Mouse (Mus musculus) midbrain, embryonic 16.5 days (tissue): ENCODE data around the gene Sh3gl3. TPM values are rescaled to one million over a fixed set of nuclear protein-coding genes. Genes with fewer than 3 reads are reported as not detected.
A peak's percentile ranks its signal among the peaks of the same experiment; 100 is the strongest.

ENCODE experiments used
- ATAC-seq: fragments of 200-750 bp; cut with Nextera tagmentation; 2 replicates; pipeline ENCODE4 v1.8.0; 2017; ENCODE audit warnings: moderate TSS enrichment
- H3K27ac ChIP-seq: fragments of 300-500 bp; sonication (generic); 2 replicates; pipeline ENCODE4 v1.5.1; 2014; ENCODE audit warnings: mild to moderate bottlenecking, low read length, mixed read lengths
- H3K27me3 ChIP-seq: fragments of 300-500 bp; sonication (generic); 2 replicates; pipeline ENCODE4 v1.6.1; 2014; ENCODE audit warnings: low read depth, low read length, mixed read lengths; ENCODE audit not compliant: control insufficient read depth, insufficient read depth
- H3K36me3 ChIP-seq: fragments of 300-500 bp; sonication (generic); 2 replicates; pipeline ENCODE4 v1.6.1; 2014; ENCODE audit warnings: mild to moderate bottlenecking, low read length, moderate library complexity, mixed read lengths; ENCODE audit not compliant: control insufficient read depth, insufficient read depth
- H3K4me1 ChIP-seq: fragments of 300-500 bp; sonication (generic); 2 replicates; pipeline ENCODE4 v1.6.1; 2014; ENCODE audit warnings: mild to moderate bottlenecking, low read length, mixed read lengths; ENCODE audit not compliant: control insufficient read depth, insufficient read depth
- H3K4me2 ChIP-seq: fragments of 300-500 bp; sonication (generic); 2 replicates; pipeline ENCODE4 v1.6.1; 2014; ENCODE audit warnings: mild to moderate bottlenecking, low read length, mixed read lengths
- H3K4me3 ChIP-seq: fragments of 300-500 bp; sonication (generic); 2 replicates; pipeline ENCODE4 v1.5.1; 2014; ENCODE audit warnings: low read depth, mild to moderate bottlenecking, low read length, moderate library complexity, mixed read lengths
- H3K9ac ChIP-seq: fragments of 300-500 bp; sonication (generic); 2 replicates; pipeline ENCODE4 v1.6.1; 2014; ENCODE audit warnings: low read depth, low read length, mixed read lengths
- H3K9me3 ChIP-seq: fragments of 300-500 bp; sonication (generic); replicated peaks from 2 replicates; pipeline ENCODE4 v1.6.1; 2014; ENCODE audit warnings: mild to moderate bottlenecking, low read length, mixed read lengths; ENCODE audit not compliant: control insufficient read depth, poor library complexity, severe bottlenecking
- WGBS: fragments of 180-500 bp; shearing (Covaris S2); extraction: QIAGEN DNeasy Blood & Tissue Kit; methylation state at CpG from one replicate; pipeline ENCODE4 v1.1.7; 2014; 5-methylcytosine and 5-hydroxymethylcytosine counted together
- polyA plus RNA-seq: library from polyadenylated mRNA; unstranded; fragments of >200 nt; fragmentation: Nextera tagmentation; extraction: Ambion mirVana; gene quantifications from 2 replicates; pipeline ENCODE4 v1.2.1, GENCODE M21; 2015

The Sh3gl3 gene
- polyA plus RNA-seq = 85.0 and 91.4 TPM in 2 replicates

GRCm38 (mm10) chr7:82173540-82173939 lies at the start of gene Sh3gl3:
Gene Sh3gl3, plus strand, starts transcription at chr7:82173840.
- ATAC-seq = no peak
- peak within 1 kb of the TSS; percentile 86 for H3K27ac ChIP-seq
- peak within 1 kb of the TSS; percentile 71 for H3K4me3 ChIP-seq
- peak within 1 kb of the TSS; percentile 87 for H3K9ac ChIP-seq
- 84% methylated on average over 3 of the region's 3 CpGs for WGBS
- H3K4me2 ChIP-seq = peak within 1 kb of the TSS; percentile 50
- peaks cover 11% of the 10 kb centered on the region for H3K4me1 ChIP-seq
- no peaks in the 10 kb centered on the region for H3K9me3 ChIP-seq
- H3K36me3 ChIP-seq = no peaks in the 10 kb centered on the region
- H3K27me3 ChIP-seq = no peaks in the 10 kb centered on the region

- H3K36me3 ChIP-seq = no peaks in the 10 kb centered on the region
- H3K4me3 ChIP-seq = no peak overlapping the region
- H3K4me2 ChIP-seq = no peak overlapping the region
- H3K27ac ChIP-seq = no peak overlapping the region
- 0 out of 2 replicates have a peak, but pooled peaks cover 2% of the 10 kb centered on the region for H3K9me3 ChIP-seq
- no peaks in the 10 kb centered on the region for H3K4me1 ChIP-seq
- H3K27me3 ChIP-seq = no peaks in the 10 kb centered on the region
- ATAC-seq = no peak
- no peak overlapping the region for H3K9ac ChIP-seq
- WGBS = 69% methylated on average over 1 of the region's 1 CpGs
Measured at GRCm38 (mm10) chr7:82138196-82138595, 35.4 kb upstream of the Sh3gl3 start.

GRCm38 (mm10) chr7:82147151-82147550 lies 26.5 kb upstream of the Sh3gl3 start:
- Histone ChIP-seq H3K36me3 (no peaks in the 10 kb centered on the region), H3K9ac (no peak overlapping the region), H3K4me1 (no peaks in the 10 kb centered on the region), H3K4me3 (no peak overlapping the region), H3K27ac (no peak overlapping the region), H3K4me2 (no peak overlapping the region), H3K9me3 (no peaks in the 10 kb centered on the region), H3K27me3 (no peaks in the 10 kb centered on the region)
- ATAC-seq = no peak
- 95% methylated on average over 5 of the region's 5 CpGs for WGBS

- ATAC-seq = no peak
- Histone ChIP-seq H3K9ac (no peak overlapping the region), H3K9me3 (peaks cover 2% of the 10 kb centered on the region; the same call in 1 of the 2 replicates), H3K4me1 (no peaks in the 10 kb centered on the region), H3K4me3 (no peak overlapping the region), H3K27ac (no peak overlapping the region), H3K36me3 (no peaks in the 10 kb centered on the region), H3K4me2 (no peak overlapping the region), H3K27me3 (no peaks in the 10 kb centered on the region)
- 92% methylated on average over 14 of the region's 14 CpGs for WGBS
Measured at GRCm38 (mm10) chr7:82164681-82165080, 9.0 kb upstream of the Sh3gl3 start.

GRCm38 (mm10) chr7:82174571-82175326 lies 1.1 kb downstream of the Sh3gl3 start:
- ATAC-seq = peak; percentile 99
- Histone ChIP-seq H3K4me3 (peak overlapping the region; percentile 71), H3K4me2 (peak overlapping the region; percentile 50), H3K36me3 (no peaks in the 10 kb centered on the region), H3K27me3 (no peaks in the 10 kb centered on the region), H3K4me1 (peaks cover 11% of the 10 kb centered on the region), H3K9me3 (no peaks in the 10 kb centered on the region), H3K9ac (peak overlapping the region; percentile 87), H3K27ac (peak overlapping the region; percentile 86)
- WGBS = under 1% methylated on average over 62 of the region's 72 CpGs

GRCm38 (mm10) chr7:82175327-82175721 lies 1.7 kb downstream of the Sh3gl3 start:
- peak; percentile 28 for ATAC-seq
- Histone ChIP-seq H3K36me3 (no peaks in the 10 kb centered on the region), H3K4me2 (peak overlapping the region; percentile 50), H3K27me3 (no peaks in the 10 kb centered on the region), H3K4me1 (peaks cover 11% of the 10 kb centered on the region), H3K9ac (peak overlapping the region; percentile 87), H3K4me3 (peak overlapping the region; percentile 71), H3K9me3 (no peaks in the 10 kb centered on the region), H3K27ac (peak overlapping the region; percentile 86)
- under 1% methylated on average over 16 of the region's 16 CpGs for WGBS

GRCm38 (mm10) chr7:82176192-82176591 lies 2.6 kb downstream of the Sh3gl3 start:
- no peak overlapping the region; the same call in 1 of the 2 replicates for H3K9ac ChIP-seq
- WGBS = 56% methylated on average over 3 of the region's 3 CpGs
- no peak for ATAC-seq

GRCm38 (mm10) chr7:82177336-82177735 lies 3.7 kb downstream of the Sh3gl3 start:
- no peak for ATAC-seq

More at GRCm38 (mm10) chr7:82176192-82176591, 2.6 kb downstream of the Sh3gl3 start:
- peaks cover 11% of the 10 kb centered on the region for H3K4me1 ChIP-seq
- H3K27me3 ChIP-seq = no peaks in the 10 kb centered on the region
- no peaks in the 10 kb centered on the region for H3K9me3 ChIP-seq
- no peaks in the 10 kb centered on the region for H3K36me3 ChIP-seq
- peak overlapping the region; percentile 50 for H3K4me2 ChIP-seq
- peak overlapping the region; percentile 71 for H3K4me3 ChIP-seq
- H3K27ac ChIP-seq = no peak overlapping the region

GRCm38 (mm10) chr7:82180919-82181318 lies 7.3 kb downstream of the Sh3gl3 start:
- Histone ChIP-seq H3K36me3 (no peaks in the 10 kb centered on the region), H3K27me3 (no peaks in the 10 kb centered on the region), H3K27ac (no peak overlapping the region), H3K4me3 (no peak overlapping the region), H3K4me1 (peaks cover 8% of the 10 kb centered on the region), H3K9me3 (peaks cover 3% of the 10 kb centered on the region; the same call in 1 of the 2 replicates), H3K4me2 (no peak overlapping the region), H3K9ac (no peak overlapping the region)
- ATAC-seq = no peak
- WGBS = 94% methylated on average over 5 of the region's 5 CpGs

More at GRCm38 (mm10) chr7:82177336-82177735, 3.7 kb downstream of the Sh3gl3 start:
- Histone ChIP-seq H3K9me3 (peaks cover 3% of the 10 kb centered on the region; the same call in 1 of the 2 replicates), H3K27ac (no peak overlapping the region), H3K9ac (no peak overlapping the region), H3K36me3 (no peaks in the 10 kb centered on the region), H3K4me3 (no peak overlapping the region), H3K4me1 (peaks cover 11% of the 10 kb centered on the region), H3K27me3 (no peaks in the 10 kb centered on the region), H3K4me2 (no peak overlapping the region)
- WGBS = 69% methylated on average over 5 of the region's 5 CpGs
